Mouse (Mus musculus): ENCODE measurements around the gene Zfp451. TPM values are rescaled to one million over a fixed set of nuclear protein-coding genes. Genes with fewer than 3 reads are reported as not detected.
A peak's percentile ranks its signal among the peaks of the same experiment; 100 is the strongest.

Zfp451 gene
- polyA plus RNA-seq, 1 experiment = 11.3 TPM

DNA sequence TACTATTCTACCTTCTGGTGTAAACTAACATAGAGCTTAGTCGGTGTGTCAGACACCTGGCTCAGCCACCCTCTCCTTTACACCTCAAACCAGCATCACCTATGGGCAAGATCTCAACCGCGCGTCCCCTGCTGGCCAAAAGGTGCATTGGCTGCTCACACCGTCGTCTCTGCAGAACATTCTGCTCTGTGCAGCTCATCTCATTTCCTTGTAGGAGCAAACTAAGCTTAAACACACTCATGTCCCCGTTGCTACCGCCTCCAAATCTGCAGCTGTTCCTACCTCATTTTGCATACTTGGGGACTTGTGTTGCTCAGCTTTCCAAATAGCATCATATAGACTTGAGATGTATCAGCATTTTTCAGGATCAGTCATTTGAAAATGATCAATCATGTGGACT lies 71.5 kb downstream of the Zfp451 start:
- Histone ChIP-seq H3K4me3 (ENCODE audit: control insufficient read depth, insufficient read depth, low read length) (no peak overlapping the region), H3K36me3 (ENCODE audit: control insufficient read depth, insufficient read depth, low read length) (no peaks in the 10 kb centered on the region), H3K4me1 (replicated peaks; ENCODE audit: control insufficient read depth, insufficient read depth, low read length) (no peaks in the 10 kb centered on the region), H3K27me3 (ENCODE audit: control insufficient read depth, insufficient read depth, low read length) (no peaks in the 10 kb centered on the region), H3K27ac (ENCODE audit: control insufficient read depth, insufficient read depth, low read length) (no peak overlapping the region)
- peak; percentile 43 for DNase-seq
- TF ChIP-seq POLR2A (IDR thresholded peaks at IDR 0.05; ENCODE audit: control insufficient read depth, extremely low read depth, insufficient read depth, low read length, poor library complexity) = no peak
- TF ChIP-seq CTCF (IDR thresholded peaks at IDR 0.05; ENCODE audit: borderline replicate concordance, control insufficient read depth, extremely low read depth, insufficient read depth, low read length, poor library complexity) = peak; percentile 90
- WGBS = 34% methylated on average over 8 of the region's 8 CpGs

- TF ChIP-seq CTCF (IDR thresholded peaks at IDR 0.05; ENCODE audit: borderline replicate concordance, control insufficient read depth, extremely low read depth, insufficient read depth, low read length, poor library complexity) = peak; percentile 65; the same call in 1 of the 2 replicates
- TF ChIP-seq POLR2A (IDR thresholded peaks at IDR 0.05; ENCODE audit: control insufficient read depth, extremely low read depth, insufficient read depth, low read length, poor library complexity) = no peak
- no peaks in the 10 kb centered on the region for H3K4me1 ChIP-seq (replicated peaks; ENCODE audit: control insufficient read depth, insufficient read depth, low read length)
- H3K27ac ChIP-seq (ENCODE audit: control insufficient read depth, insufficient read depth, low read length) = no peak overlapping the region
- H3K36me3 ChIP-seq (ENCODE audit: control insufficient read depth, insufficient read depth, low read length) = no peaks in the 10 kb centered on the region
- H3K27me3 ChIP-seq (ENCODE audit: control insufficient read depth, insufficient read depth, low read length) = no peaks in the 10 kb centered on the region
- peak; percentile 80 for DNase-seq
- 28% methylated on average over 12 of the region's 12 CpGs for WGBS
- no peak overlapping the region for H3K4me3 ChIP-seq (ENCODE audit: control insufficient read depth, insufficient read depth, low read length)
Observed at GRCm38 (mm10) chr1:33739302-33739701, 75.1 kb downstream of the Zfp451 start.

DNA sequence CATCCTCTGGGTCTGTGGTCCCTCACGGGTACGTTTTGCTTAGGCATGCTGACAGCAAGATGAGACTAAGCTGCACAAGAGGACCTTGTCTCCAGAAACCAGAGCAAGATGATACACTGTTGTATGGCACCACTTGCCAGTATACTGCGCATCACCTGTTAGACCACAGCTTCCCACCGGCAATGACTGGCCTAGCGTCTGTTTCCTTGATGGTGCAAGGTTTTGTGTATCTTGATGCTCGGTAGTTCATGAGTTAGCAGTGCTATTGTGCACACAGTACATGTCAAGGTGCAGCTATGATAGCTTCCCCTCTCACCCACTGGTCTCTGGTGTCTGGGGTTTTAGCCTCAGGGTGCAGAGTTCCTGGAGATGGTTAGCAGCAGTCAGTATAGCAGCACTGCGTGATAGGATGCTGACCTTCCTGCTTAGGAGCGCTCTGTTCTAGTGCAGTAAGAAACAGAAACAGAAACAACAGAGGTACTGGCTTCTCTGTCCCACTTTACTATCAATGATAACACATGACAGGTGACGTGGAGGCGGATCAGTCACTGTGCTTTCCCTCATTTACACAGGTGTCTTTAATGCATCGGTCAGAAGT lies 75.6 kb downstream of the Zfp451 start:
- no peak overlapping the region for H3K27ac ChIP-seq (ENCODE audit: control insufficient read depth, insufficient read depth, low read length)
- no peaks in the 10 kb centered on the region for H3K36me3 ChIP-seq (ENCODE audit: control insufficient read depth, insufficient read depth, low read length)
- no peaks in the 10 kb centered on the region for H3K4me1 ChIP-seq (replicated peaks; ENCODE audit: control insufficient read depth, insufficient read depth, low read length)
- H3K4me3 ChIP-seq (ENCODE audit: control insufficient read depth, insufficient read depth, low read length) = no peak overlapping the region
- DNase-seq = no peak
- WGBS = 71% methylated on average over 11 of the region's 11 CpGs
- TF ChIP-seq CTCF (IDR thresholded peaks at IDR 0.05; ENCODE audit: borderline replicate concordance, control insufficient read depth, extremely low read depth, insufficient read depth, low read length, poor library complexity) (no peak), POLR2A (IDR thresholded peaks at IDR 0.05; ENCODE audit: control insufficient read depth, extremely low read depth, insufficient read depth, low read length, poor library complexity) (no peak)
- no peaks in the 10 kb centered on the region for H3K27me3 ChIP-seq (ENCODE audit: control insufficient read depth, insufficient read depth, low read length)

GRCm38 (mm10) chr1:33738281-33738680 lies 76.1 kb downstream of the Zfp451 start:
- Histone ChIP-seq H3K4me3 (ENCODE audit: control insufficient read depth, insufficient read depth, low read length) (no peak overlapping the region), H3K27me3 (ENCODE audit: control insufficient read depth, insufficient read depth, low read length) (no peaks in the 10 kb centered on the region), H3K4me1 (replicated peaks; ENCODE audit: control insufficient read depth, insufficient read depth, low read length) (no peaks in the 10 kb centered on the region), H3K36me3 (ENCODE audit: control insufficient read depth, insufficient read depth, low read length) (no peaks in the 10 kb centered on the region), H3K27ac (ENCODE audit: control insufficient read depth, insufficient read depth, low read length) (no peak overlapping the region)
- 92% methylated on average over 11 of the region's 11 CpGs for WGBS
- TF ChIP-seq CTCF (IDR thresholded peaks at IDR 0.05; ENCODE audit: borderline replicate concordance, control insufficient read depth, extremely low read depth, insufficient read depth, low read length, poor library complexity) (no peak), POLR2A (IDR thresholded peaks at IDR 0.05; ENCODE audit: control insufficient read depth, extremely low read depth, insufficient read depth, low read length, poor library complexity) (no peak)
- no peak for DNase-seq

- H3K4me1 ChIP-seq (replicated peaks; ENCODE audit: control insufficient read depth, insufficient read depth, low read length) = no peaks in the 10 kb centered on the region
- TF ChIP-seq POLR2A (IDR thresholded peaks at IDR 0.05; ENCODE audit: control insufficient read depth, extremely low read depth, insufficient read depth, low read length, poor library complexity) (no peak), CTCF (IDR thresholded peaks at IDR 0.05; ENCODE audit: borderline replicate concordance, control insufficient read depth, extremely low read depth, insufficient read depth, low read length, poor library complexity) (no peak)
- no peak overlapping the region for H3K27ac ChIP-seq (ENCODE audit: control insufficient read depth, insufficient read depth, low read length)
- no peak for DNase-seq
- H3K27me3 ChIP-seq (ENCODE audit: control insufficient read depth, insufficient read depth, low read length) = no peaks in the 10 kb centered on the region
- H3K36me3 ChIP-seq (ENCODE audit: control insufficient read depth, insufficient read depth, low read length) = no peaks in the 10 kb centered on the region
- no peak overlapping the region for H3K4me3 ChIP-seq (ENCODE audit: control insufficient read depth, insufficient read depth, low read length)
- 90% methylated on average over 5 of the region's 5 CpGs for WGBS
Observed at GRCm38 (mm10) chr1:33734001-33734685, 80.3 kb downstream of the Zfp451 start.

- no peak overlapping the region for H3K4me3 ChIP-seq (ENCODE audit: control insufficient read depth, insufficient read depth, low read length)
Observed at GRCm38 (mm10) chr1:33733044-33733443, 81.4 kb downstream of the Zfp451 start.

More at GRCm38 (mm10) chr1:33733044-33733443, 81.4 kb downstream of the Zfp451 start:
- DNase-seq = no peak
- no peaks in the 10 kb centered on the region for H3K36me3 ChIP-seq (ENCODE audit: control insufficient read depth, insufficient read depth, low read length)
- H3K4me1 ChIP-seq (replicated peaks; ENCODE audit: control insufficient read depth, insufficient read depth, low read length) = no peaks in the 10 kb centered on the region
- no peak overlapping the region for H3K27ac ChIP-seq (ENCODE audit: control insufficient read depth, insufficient read depth, low read length)
- 98% methylated on average over 9 of the region's 9 CpGs for whole genome bisulfite sequencing
- no peaks in the 10 kb centered on the region for H3K27me3 ChIP-seq (ENCODE audit: control insufficient read depth, insufficient read depth, low read length)
- TF ChIP-seq CTCF (IDR thresholded peaks at IDR 0.05; ENCODE audit: borderline replicate concordance, control insufficient read depth, extremely low read depth, insufficient read depth, low read length, poor library complexity) = no peak
- TF ChIP-seq POLR2A (IDR thresholded peaks at IDR 0.05; ENCODE audit: control insufficient read depth, extremely low read depth, insufficient read depth, low read length, poor library complexity) = no peak
